Mouse (Mus musculus) cerebellum, postnatal 4 days (tissue): ENCODE measurements around the gene Pacs1.
A peak's percentile ranks its signal among the peaks of the same experiment; 100 is the strongest.

ENCODE experiments used
- DNase-seq, 2 experiments: peaks; one replicate each; pipeline ENCODE4 v3.0.0; 2022; ENCODE audit warnings: low spot score in 2 of 2, mixed read lengths in 1 of 2

Pacs1 gene

GRCm38 (mm10) chr19:5272801-5273733 is at the start of gene Pacs1:
TSS of gene Pacs1 (minus strand) at chr19:5273119.
- peak; percentile 73 to 88 for DNase-seq

DNA sequence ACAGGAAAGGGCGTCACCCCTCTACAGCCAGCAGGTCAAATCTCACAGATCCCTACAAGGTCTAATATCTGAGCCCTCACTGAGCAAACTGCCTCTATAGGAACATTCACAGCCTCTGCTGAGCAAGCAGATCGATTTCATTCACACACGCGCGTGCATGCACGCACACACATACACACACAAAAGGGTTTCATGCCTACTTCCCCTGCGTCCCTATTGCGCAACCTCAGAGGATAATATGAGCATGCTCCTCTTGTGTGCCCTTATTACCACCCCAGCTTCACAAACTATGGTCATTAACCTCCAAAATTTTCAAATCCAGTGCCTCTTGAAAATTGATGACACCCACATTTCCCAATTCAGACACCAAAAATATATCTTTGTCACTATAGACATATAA is 40.3 kb upstream of the Pacs1 start:
- DNase-seq: no peak

GRCm38 (mm10) chr19:5309025-5309424 is 36.1 kb upstream of the Pacs1 start:
- DNase-seq: no peak

GRCm38 (mm10) chr19:5306968-5307734 is 34.2 kb upstream of the Pacs1 start:
- DNase-seq: peak in 1 of 2 experiments; percentile 43

GRCm38 (mm10) chr19:5306279-5306678 is 33.4 kb upstream of the Pacs1 start:
- no peak for DNase-seq

GRCm38 (mm10) chr19:5302455-5302854 is 29.5 kb upstream of the Pacs1 start:
- DNase-seq: peak in 1 of 2 experiments; percentile 34

- DNase-seq: no peak
Measured at GRCm38 (mm10) chr19:5300588-5300987, 27.7 kb upstream of the Pacs1 start.

DNA sequence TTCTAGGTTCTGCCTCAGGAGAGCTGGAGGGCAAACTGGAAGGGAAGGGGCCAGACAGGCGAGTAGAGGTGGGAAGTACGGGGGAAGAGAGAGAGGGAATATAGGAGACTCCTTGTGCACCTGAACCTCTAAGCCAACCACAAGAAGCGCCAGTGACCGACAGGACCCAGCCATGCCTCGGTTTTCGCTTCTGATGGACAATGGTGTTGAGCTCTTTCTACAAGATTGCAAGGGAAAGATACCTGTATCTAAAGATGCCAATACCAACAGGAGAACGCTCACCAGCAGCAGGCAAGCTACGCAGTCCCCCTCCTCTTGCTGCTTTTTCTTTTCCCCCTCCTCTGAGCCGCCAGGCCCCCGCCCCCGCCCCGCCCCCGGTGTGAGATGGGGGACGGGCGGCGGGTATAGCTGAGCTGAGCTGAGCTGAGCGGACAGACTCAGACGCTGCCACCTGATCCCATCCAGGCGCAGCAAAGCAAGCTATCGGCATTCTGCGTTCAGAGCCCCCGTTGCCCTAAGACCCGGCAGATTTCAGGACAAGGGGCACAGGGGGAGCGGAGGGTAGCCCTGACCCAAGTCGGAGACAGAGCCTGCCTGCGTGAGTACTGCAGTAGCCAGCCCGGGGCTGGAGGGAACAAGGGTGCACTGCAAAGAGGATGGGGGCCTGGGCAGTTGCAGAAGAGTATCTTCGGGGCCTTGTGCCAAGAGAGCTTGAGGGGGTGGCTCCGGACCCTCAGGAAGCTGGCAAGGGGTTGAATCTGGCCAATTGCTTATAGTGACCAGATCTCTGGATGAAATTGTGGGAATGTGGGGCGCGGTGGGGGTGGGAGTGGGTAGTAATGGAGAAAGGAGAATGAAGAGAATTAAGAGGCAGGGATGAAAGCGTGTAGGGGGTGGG is 25.2 kb upstream of the Pacs1 start, which contains the start of gene Gal3st3:
Gene Gal3st3 (plus strand): TSS at position 429 of the 898 bp plus-strand sequence.
- peak in 1 of 2 experiments; percentile 51 for DNase-seq

- DNase-seq: no peak
Measured at GRCm38 (mm10) chr19:5296630-5297029, 23.7 kb upstream of the Pacs1 start.

DNA sequence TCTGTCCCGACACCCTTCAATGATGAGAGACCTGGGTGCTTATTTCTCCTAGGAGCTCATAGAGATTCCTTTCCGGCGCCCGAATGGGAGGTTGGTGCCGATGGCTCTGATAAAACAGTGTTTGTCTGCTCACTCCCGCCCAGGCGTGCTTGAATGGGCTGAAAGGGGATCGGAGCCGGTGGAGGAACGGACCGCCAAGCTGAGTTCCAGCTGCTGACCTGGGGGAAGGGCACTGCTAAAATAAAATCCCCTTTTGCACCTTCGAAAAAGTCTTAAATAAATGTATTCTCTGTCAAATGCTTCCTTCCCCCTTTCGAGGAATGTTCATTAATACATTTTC is 22.8 kb upstream of the Pacs1 start:
- no peak for DNase-seq

DNA sequence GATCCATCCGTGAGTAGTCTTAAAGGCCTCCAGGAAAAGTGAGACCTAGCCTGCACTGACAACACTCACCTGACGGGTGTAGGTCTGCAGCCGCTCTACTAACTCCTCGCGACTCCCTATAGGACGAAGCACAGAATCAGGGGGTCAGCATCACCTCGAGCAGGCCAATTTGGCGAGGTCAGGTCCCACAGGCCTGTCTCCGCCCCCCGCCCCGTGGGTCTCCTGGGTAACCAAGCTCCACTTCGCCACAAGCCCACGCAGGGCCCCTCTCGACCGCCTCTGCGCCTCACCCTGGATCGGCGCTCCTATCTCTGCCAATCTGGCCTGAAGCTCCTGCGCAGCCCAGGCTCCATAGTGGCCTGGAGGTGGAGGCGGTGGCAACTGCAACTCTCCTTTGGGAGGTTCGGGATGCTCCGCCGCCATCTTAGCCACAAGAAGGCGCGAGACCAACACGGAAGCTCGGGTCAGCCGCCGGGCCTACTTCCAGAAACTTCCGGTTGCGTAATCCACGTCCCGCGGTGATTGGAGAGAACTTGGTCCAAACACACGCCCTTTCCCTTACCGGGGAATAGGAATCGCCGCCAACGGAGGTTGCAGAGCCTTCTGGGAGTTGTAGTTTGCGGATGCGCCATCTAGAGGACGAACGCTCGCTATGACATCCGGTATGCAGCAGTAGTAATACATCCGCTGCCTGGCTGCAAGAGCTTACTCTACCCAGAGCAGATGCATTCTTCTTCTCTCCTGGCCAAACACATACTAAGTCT is 22.2 kb upstream of the Pacs1 start, which contains the start of gene Sf3b2:
Gene Sf3b2 (minus strand): TSS at position 484 of the 764 bp plus-strand sequence.
- peak; percentile 93 to 98 for DNase-seq

GRCm38 (mm10) chr19:5278381-5278780 is 5.5 kb upstream of the Pacs1 start:
- DNase-seq: no peak

- no peak for DNase-seq
Measured at GRCm38 (mm10) chr19:5277140-5277539, 4.2 kb upstream of the Pacs1 start.

GRCm38 (mm10) chr19:5276531-5276930 is 3.6 kb upstream of the Pacs1 start:
- DNase-seq: no peak

DNA sequence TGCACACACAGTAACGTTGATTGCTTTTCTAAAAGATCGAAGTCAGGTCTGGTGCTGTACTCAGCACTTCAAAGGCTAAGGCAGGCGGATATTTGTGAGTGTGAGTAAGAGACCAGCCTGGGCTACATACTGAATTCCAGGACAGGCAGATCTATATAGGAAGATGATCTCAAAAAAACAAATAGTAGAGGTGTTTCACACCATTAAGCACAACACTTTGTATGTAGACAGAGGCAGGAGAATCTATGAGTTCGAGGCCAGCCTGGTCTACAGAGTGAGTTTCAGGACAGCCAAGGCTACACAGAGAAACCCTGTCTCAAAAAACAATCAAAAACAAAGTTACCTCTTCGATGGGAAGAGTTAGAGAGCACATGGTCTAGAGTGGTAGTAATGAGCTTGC is 2.8 kb upstream of the Pacs1 start:
- DNase-seq: no peak

DNA sequence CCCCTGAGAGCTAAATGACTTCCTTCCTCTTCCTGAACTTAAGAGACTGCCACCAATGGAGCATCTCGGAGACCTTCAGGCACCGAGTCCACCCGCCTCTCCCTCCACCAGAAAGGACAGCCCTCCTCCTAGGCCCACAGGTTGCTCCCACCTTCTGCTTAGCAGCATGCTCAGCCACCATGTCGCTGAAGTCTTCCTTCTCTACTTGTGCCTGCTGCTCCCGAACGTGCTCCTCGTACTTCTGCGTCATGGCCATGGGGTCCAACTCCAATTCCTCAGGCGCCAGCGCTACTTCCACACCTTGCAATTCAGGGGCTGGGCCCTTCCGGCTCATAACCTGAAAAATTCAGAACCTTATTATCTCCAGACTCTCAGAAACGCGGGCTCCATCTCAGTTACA is 1.7 kb upstream of the Pacs1 start:
- DNase-seq: no peak

- no peak for DNase-seq
Measured at GRCm38 (mm10) chr19:5273916-5274315, 997 bp upstream of the Pacs1 start.

DNA sequence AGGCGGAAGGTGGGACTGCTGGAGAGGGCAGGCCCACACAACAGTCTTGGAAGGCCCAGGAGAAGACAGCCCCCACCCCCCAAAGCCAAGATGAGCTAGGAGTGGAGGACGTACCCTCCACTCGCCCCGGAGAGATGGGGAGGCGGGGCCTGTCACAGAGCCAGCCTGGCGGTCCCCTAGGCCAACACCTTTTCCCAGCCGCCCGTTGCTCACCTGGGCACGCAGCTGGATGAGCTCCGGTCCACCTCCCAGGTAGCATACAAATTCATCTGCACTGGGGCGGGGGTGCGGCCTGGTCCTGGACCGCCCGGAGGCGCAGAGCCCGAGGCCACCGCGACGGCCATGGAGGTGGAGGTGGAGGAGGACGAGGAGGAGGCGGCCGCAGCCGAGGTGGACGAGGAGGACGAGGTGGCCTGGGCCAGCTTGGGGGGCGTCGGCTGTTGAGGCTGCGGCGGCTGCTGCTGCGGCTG is 558 bp downstream of the Pacs1 start:
- DNase-seq: peak; percentile 31 to 49

DNA sequence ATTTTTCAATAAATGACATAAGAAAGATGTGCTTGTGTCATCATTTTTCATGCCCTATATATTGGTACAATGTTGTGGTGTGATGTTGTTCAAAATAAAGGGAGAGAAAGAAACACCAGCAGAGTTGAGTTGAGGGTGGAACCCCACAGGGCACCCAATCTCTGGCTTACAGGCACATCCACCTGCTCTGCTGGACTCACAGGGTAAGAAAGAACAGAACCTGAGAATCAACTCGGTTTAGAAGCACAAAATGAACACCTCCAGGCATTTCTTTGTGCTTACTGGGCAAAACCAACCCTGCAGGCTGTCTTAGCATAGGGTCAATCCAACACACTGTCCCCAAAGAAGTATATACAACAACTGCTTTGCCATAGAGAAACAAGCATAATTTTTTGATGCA is 1.5 kb downstream of the Pacs1 start:
- DNase-seq: no peak

- no peak for DNase-seq
Measured at GRCm38 (mm10) chr19:5269392-5269791, 3.5 kb downstream of the Pacs1 start.

DNA sequence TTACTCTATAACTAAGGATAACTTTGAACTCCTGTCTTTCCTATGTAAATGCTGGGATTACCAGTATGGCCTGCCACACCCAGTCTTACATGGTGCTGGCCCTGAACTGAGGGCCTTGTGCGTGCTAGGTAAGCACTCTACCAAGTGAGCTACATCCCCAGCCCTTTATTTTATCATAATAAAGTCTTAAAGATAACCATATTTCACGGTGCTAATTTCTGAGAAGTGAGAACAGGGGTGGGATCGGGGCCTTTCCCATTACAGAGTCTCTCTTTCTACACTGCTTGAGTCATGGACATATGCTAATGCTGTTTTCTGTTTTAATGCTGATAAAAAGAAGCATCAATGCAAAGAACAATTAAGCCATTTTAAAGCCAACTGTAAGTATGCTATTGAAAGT is 4.0 kb downstream of the Pacs1 start:
- DNase-seq: no peak
